Mouse (Mus musculus) gastrocnemius, adult 8-10 months (tissue): ENCODE measurements at regions not wholly inside any gene's neighbourhood (a gene's known extent, or its start where the extent isn't known, plus 50 kb on each side); places are given as distances from the start of the nearest gene placed in this dataset.

ENCODE experiments used
- DNase-seq, 2 experiments: peaks; one replicate each; pipeline ENCODE4 v3.0.0; 2022; ENCODE audit warnings: low spot score in 2 of 2

- DNase-seq = no peak
Observed at GRCm38 (mm10) chr8:127973194-127973593, 385.2 kb upstream of the Nrp1 start.

GRCm38 (mm10) chr8:127977746-127978145, 380.7 kb upstream of the Nrp1 start:
- no peak for DNase-seq

- DNase-seq = no peak
Observed at GRCm38 (mm10) chr8:127979180-127980030, 379.0 kb upstream of the Nrp1 start.

GRCm38 (mm10) chr8:127982165-127982564, 376.2 kb upstream of the Nrp1 start:
- DNase-seq = no peak

- DNase-seq = no peak
Observed at GRCm38 (mm10) chr8:127985616-127986015, 372.8 kb upstream of the Nrp1 start.

GRCm38 (mm10) chr8:127988887-127989286, 369.5 kb upstream of the Nrp1 start:
- no peak for DNase-seq

GRCm38 (mm10) chr8:127994898-127995297, 363.5 kb upstream of the Nrp1 start:
- no peak for DNase-seq

GRCm38 (mm10) chr8:127995490-127995889, 362.9 kb upstream of the Nrp1 start:
- DNase-seq = no peak

GRCm38 (mm10) chr8:128002386-128002785, 356.0 kb upstream of the Nrp1 start:
- no peak for DNase-seq

GRCm38 (mm10) chr8:128002806-128003205, 355.6 kb upstream of the Nrp1 start:
- no peak for DNase-seq

GRCm38 (mm10) chr8:128003385-128003784, 355.0 kb upstream of the Nrp1 start:
- no peak for DNase-seq

- DNase-seq = no peak
Observed at GRCm38 (mm10) chr8:128003881-128004286, 354.5 kb upstream of the Nrp1 start.

GRCm38 (mm10) chr8:128009393-128010010, 348.9 kb upstream of the Nrp1 start:
- DNase-seq = no peak

- DNase-seq = no peak
Observed at GRCm38 (mm10) chr8:128017171-128017570, 341.2 kb upstream of the Nrp1 start.

GRCm38 (mm10) chr8:128023661-128024060, 334.7 kb upstream of the Nrp1 start:
- no peak for DNase-seq

GRCm38 (mm10) chr8:128024774-128025222, 333.6 kb upstream of the Nrp1 start:
- no peak for DNase-seq

GRCm38 (mm10) chr8:128025251-128025856, 333.1 kb upstream of the Nrp1 start:
- peak; percentile 54 to 61 for DNase-seq

- DNase-seq = no peak
Observed at GRCm38 (mm10) chr8:128026981-128027380, 331.4 kb upstream of the Nrp1 start.

GRCm38 (mm10) chr8:128030335-128031280, 327.8 kb upstream of the Nrp1 start:
- DNase-seq = no peak

GRCm38 (mm10) chr8:128034127-128034526, 324.3 kb upstream of the Nrp1 start:
- no peak for DNase-seq

GRCm38 (mm10) chr8:128035672-128036071, 322.7 kb upstream of the Nrp1 start:
- no peak for DNase-seq
